Mouse (Mus musculus): ENCODE results near the gene Prune2. TPM values are rescaled to one million over a fixed set of nuclear protein-coding genes. Genes with fewer than 3 reads are reported as not detected.

Prune2 gene
- polyA plus RNA-seq, 1 experiment from 2014 or later, result 0.50 TPM

GRCm38 (mm10) chr19:16997915-16998314 is 42.0 kb downstream of the Prune2 start:
- 48% methylated on average over 7 of the region's 7 CpGs for WGBS (ENCODE audit: insufficient replicate concordance)
- no peak for ATAC-seq (ENCODE audit: insufficient read depth)

DNA sequence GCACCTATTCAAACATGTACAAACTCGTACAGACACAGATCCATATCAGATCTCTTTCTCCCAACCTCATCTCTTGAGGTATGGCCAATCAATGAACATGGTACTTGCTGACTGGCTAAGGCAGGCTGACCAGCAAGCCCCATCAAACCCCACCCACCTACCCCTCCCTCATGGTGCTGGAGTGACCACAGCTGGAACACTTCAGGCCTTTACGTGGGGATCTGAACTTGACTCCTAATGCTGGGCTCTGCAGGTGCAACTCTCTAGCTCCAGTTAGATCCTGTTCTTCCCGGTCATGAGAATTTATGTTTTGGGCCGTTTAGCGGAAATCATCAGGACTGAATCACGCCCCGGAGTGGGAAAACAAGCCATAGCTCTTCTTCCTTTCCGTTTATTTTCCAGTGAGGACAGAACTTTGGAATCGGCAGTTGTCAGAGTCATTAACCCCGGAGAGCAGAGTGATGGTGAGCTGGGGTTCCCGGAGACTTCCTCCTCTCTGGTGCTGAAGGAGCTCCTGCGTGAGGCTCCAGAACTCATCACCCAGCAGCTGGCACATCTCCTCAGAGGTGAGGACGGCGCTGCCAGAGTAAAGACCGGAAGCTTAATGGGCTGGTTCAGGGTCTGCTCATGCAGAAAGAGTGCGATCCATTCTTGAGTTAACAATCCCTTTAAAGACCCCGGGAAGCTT is 50.4 kb downstream of the Prune2 start:
- ATAC-seq (ENCODE audit: insufficient read depth), result no peak
- 73% methylated on average over 17 of the region's 17 CpGs for WGBS (ENCODE audit: insufficient replicate concordance)
- H3K4me1 ChIP-seq (replicated peaks), result peaks cover 4% of the 10 kb centered on the region
- H3K9ac ChIP-seq, result no peak overlapping the region
- H3K27ac ChIP-seq (replicated peaks), result no peak overlapping the region
- H3K9me3 ChIP-seq (replicated peaks), result no peaks in the 10 kb centered on the region
- no peaks in the 10 kb centered on the region for H3K36me3 ChIP-seq (replicated peaks)
- no peaks in the 10 kb centered on the region for H3K27me3 ChIP-seq
- H3K4me2 ChIP-seq, result no peak overlapping the region
- no peak overlapping the region for H3K4me3 ChIP-seq (replicated peaks)

More at GRCm38 (mm10) chr19:16997915-16998314, 42.0 kb downstream of the Prune2 start:
- Histone ChIP-seq H3K9me3 (replicated peaks) (no peaks in the 10 kb centered on the region), H3K4me1 (replicated peaks) (peaks cover 9% of the 10 kb centered on the region), H3K27me3 (no peaks in the 10 kb centered on the region), H3K36me3 (replicated peaks) (no peaks in the 10 kb centered on the region), H3K27ac (replicated peaks) (no peak overlapping the region), H3K4me2 (no peak overlapping the region), H3K9ac (no peak overlapping the region), H3K4me3 (replicated peaks) (no peak overlapping the region)

DNA sequence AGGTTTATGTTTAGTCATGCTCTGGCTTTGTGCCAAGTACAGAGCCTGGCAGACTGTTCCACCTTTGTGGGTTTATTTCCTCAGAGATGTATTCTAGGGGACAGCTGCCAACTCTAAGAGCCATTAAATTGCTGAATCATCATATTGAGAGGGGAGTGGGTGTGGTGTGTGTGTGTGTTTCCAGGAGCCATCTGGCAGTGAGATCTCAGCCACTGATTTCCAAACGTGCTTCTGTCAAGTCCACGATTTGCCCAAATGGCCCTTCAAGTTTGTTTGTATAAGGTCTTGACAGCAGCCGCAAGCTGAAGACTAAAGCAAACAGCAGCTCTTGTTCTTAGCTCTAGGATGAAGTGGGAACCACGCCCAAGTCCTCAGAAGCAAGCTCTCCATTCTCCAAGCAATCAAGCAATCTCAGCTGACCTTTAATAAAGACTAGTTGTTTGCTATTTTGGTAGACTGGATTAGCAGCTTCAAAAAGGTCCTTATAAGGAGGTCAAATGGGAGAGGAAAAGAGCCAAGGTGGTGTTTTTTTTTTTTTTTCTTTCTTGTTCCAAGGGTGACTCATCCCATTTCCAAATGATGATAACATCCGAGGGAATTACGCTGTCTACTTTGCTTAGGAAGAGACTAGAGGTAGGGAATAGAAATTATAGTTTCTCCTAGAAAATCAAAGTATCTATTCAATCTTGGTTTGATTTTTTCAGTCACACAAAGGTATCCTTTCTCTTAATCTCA is 55.5 kb downstream of the Prune2 start:
- Histone ChIP-seq H3K9ac (no peak overlapping the region), H3K4me2 (no peak overlapping the region), H3K4me3 (replicated peaks) (no peak overlapping the region), H3K27me3 (no peaks in the 10 kb centered on the region), H3K27ac (replicated peaks) (no peak overlapping the region), H3K9me3 (replicated peaks) (no peaks in the 10 kb centered on the region), H3K36me3 (replicated peaks) (no peaks in the 10 kb centered on the region), H3K4me1 (replicated peaks) (peaks cover 32% of the 10 kb centered on the region)
- WGBS (ENCODE audit: insufficient replicate concordance), result 31% methylated on average over 6 of the region's 6 CpGs
- no peak for ATAC-seq (ENCODE audit: insufficient read depth)

DNA sequence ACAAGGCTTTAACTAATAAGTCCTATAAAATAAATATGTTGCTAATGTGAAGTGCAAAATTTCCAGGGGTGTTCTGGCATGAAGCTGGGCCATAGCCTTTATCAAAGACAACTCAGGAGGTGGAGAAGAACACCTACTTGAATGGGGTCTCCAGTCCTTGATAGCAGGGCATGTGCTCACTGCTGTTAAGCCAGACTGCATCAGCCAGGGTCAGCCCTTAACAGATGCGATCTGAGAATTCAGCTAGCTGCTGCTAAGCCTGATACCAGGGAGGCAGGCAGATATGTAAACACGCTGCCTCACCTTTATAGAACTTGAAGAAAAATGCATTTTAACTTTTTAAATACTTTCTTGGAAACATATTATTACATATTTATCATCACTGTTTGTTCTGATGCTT is 57.2 kb downstream of the Prune2 start:
- Histone ChIP-seq H3K36me3 (replicated peaks) (no peaks in the 10 kb centered on the region), H3K27ac (replicated peaks) (no peak overlapping the region), H3K9me3 (replicated peaks) (no peaks in the 10 kb centered on the region), H3K27me3 (no peaks in the 10 kb centered on the region), H3K4me2 (no peak overlapping the region), H3K4me3 (replicated peaks) (no peak overlapping the region), H3K4me1 (replicated peaks) (peaks cover 32% of the 10 kb centered on the region), H3K9ac (no peak overlapping the region)
- 14% methylated on average over 2 of the region's 2 CpGs for WGBS (ENCODE audit: insufficient replicate concordance)
- ATAC-seq (ENCODE audit: insufficient read depth), result peak; percentile 54; the same call in 1 of the 2 replicates

- H3K36me3 ChIP-seq (replicated peaks), result no peaks in the 10 kb centered on the region
- no peaks in the 10 kb centered on the region for H3K9me3 ChIP-seq (replicated peaks)
- no peak overlapping the region for H3K4me3 ChIP-seq (replicated peaks)
- no peak overlapping the region for H3K9ac ChIP-seq
- no peaks in the 10 kb centered on the region for H3K27me3 ChIP-seq
- H3K4me2 ChIP-seq, result no peak overlapping the region
- WGBS (ENCODE audit: insufficient replicate concordance), result 12% methylated on average over 10 of the region's 10 CpGs
- ATAC-seq (ENCODE audit: insufficient read depth), result peak; percentile 77
- peak overlapping the region; percentile 59; the same call in 1 of the 2 replicates for H3K27ac ChIP-seq (replicated peaks)
- peaks cover 32% of the 10 kb centered on the region for H3K4me1 ChIP-seq (replicated peaks)
Observed at GRCm38 (mm10) chr19:17014337-17015124, 58.6 kb downstream of the Prune2 start.

DNA sequence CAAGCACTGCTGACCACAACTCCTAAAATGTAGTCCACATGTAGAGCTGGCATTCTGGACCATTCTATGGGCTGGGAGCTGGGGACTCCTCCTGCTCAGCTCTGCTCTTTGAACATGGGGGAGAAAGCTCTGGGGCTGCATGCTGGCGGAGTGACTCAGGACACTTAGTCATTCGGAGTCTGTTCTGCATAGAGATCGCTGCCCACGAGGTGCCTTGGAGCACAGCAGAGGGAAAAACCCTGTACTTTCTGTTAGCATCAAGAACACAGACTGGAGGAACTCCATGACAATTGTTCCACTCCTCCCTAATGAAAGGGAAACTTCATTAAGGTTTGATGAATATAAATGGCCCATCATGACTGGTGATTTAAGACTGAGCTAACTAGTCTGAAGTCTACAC is 68.8 kb downstream of the Prune2 start:
- H3K4me1 ChIP-seq (replicated peaks), result no peaks in the 10 kb centered on the region
- H3K4me2 ChIP-seq, result no peak overlapping the region
- no peaks in the 10 kb centered on the region for H3K9me3 ChIP-seq (replicated peaks)
- H3K27me3 ChIP-seq, result no peaks in the 10 kb centered on the region
- H3K9ac ChIP-seq, result no peak overlapping the region
- no peaks in the 10 kb centered on the region for H3K36me3 ChIP-seq (replicated peaks)
- no peak overlapping the region for H3K27ac ChIP-seq (replicated peaks)
- no peak overlapping the region for H3K4me3 ChIP-seq (replicated peaks)
- WGBS (ENCODE audit: insufficient replicate concordance), result 48% methylated on average over 4 of the region's 4 CpGs
- ATAC-seq (ENCODE audit: insufficient read depth), result no peak

DNA sequence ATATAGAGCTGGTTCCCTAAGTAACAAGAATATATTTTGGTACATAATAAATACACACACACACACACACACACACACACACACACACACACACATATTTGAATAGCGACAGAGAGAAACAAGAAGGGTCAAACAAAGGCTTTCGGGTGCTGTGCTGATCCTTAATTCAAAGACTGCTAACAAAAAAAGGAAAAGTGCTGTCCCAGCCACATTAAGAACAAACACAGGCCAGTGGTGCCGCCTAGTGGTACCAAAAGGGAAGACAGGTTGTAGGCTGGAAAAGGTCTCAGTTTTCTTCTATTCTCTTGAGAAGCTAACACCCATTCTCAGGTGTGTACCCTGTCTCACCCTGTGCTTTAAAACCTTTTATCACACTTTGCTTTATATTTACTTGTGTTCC is 74.4 kb downstream of the Prune2 start:
- WGBS (ENCODE audit: insufficient replicate concordance), result 1% methylated on average over 3 of the region's 3 CpGs
- no peak for ATAC-seq (ENCODE audit: insufficient read depth)

GRCm38 (mm10) chr19:17032314-17032713 is 76.4 kb downstream of the Prune2 start:
- Histone ChIP-seq H3K27ac (replicated peaks) (no peak overlapping the region), H3K4me3 (replicated peaks) (no peak overlapping the region), H3K9ac (no peak overlapping the region), H3K27me3 (no peaks in the 10 kb centered on the region), H3K4me1 (replicated peaks) (no peaks in the 10 kb centered on the region), H3K9me3 (replicated peaks) (no peaks in the 10 kb centered on the region), H3K36me3 (replicated peaks) (no peaks in the 10 kb centered on the region), H3K4me2 (no peak overlapping the region)
- 13% methylated on average over 3 of the region's 3 CpGs for WGBS (ENCODE audit: insufficient replicate concordance)
- no peak for ATAC-seq (ENCODE audit: insufficient read depth)

More for the DNA sequence above, 74.4 kb downstream of the Prune2 start:
- H3K4me2 ChIP-seq, result no peak overlapping the region
- no peaks in the 10 kb centered on the region for H3K27me3 ChIP-seq
- no peak overlapping the region for H3K27ac ChIP-seq (replicated peaks)
- H3K36me3 ChIP-seq (replicated peaks), result no peaks in the 10 kb centered on the region
- H3K4me3 ChIP-seq (replicated peaks), result no peak overlapping the region
- H3K4me1 ChIP-seq (replicated peaks), result no peaks in the 10 kb centered on the region
- H3K9ac ChIP-seq, result no peak overlapping the region
- H3K9me3 ChIP-seq (replicated peaks), result no peaks in the 10 kb centered on the region

- Histone ChIP-seq H3K27me3 (no peaks in the 10 kb centered on the region), H3K9me3 (replicated peaks) (no peaks in the 10 kb centered on the region), H3K27ac (replicated peaks) (no peak overlapping the region), H3K36me3 (replicated peaks) (no peaks in the 10 kb centered on the region), H3K4me3 (replicated peaks) (no peak overlapping the region), H3K4me2 (no peak overlapping the region), H3K4me1 (replicated peaks) (no peaks in the 10 kb centered on the region), H3K9ac (no peak overlapping the region)
- no peak for ATAC-seq (ENCODE audit: insufficient read depth)
- WGBS (ENCODE audit: insufficient replicate concordance), result 59% methylated on average over 4 of the region's 4 CpGs
Observed at GRCm38 (mm10) chr19:17046961-17047360, 91.0 kb downstream of the Prune2 start.

- H3K9me3 ChIP-seq (replicated peaks), result no peaks in the 10 kb centered on the region
- no peak overlapping the region for H3K27ac ChIP-seq (replicated peaks)
- no peaks in the 10 kb centered on the region for H3K4me1 ChIP-seq (replicated peaks)
- no peak overlapping the region for H3K9ac ChIP-seq
- no peak overlapping the region for H3K4me3 ChIP-seq (replicated peaks)
- H3K27me3 ChIP-seq, result no peaks in the 10 kb centered on the region
- 41% methylated on average over 3 of the region's 3 CpGs for WGBS (ENCODE audit: insufficient replicate concordance)
- ATAC-seq (ENCODE audit: insufficient read depth), result no peak
- no peak overlapping the region for H3K4me2 ChIP-seq
- H3K36me3 ChIP-seq (replicated peaks), result no peaks in the 10 kb centered on the region
Observed at GRCm38 (mm10) chr19:17055892-17056291, 100.0 kb downstream of the Prune2 start.

DNA sequence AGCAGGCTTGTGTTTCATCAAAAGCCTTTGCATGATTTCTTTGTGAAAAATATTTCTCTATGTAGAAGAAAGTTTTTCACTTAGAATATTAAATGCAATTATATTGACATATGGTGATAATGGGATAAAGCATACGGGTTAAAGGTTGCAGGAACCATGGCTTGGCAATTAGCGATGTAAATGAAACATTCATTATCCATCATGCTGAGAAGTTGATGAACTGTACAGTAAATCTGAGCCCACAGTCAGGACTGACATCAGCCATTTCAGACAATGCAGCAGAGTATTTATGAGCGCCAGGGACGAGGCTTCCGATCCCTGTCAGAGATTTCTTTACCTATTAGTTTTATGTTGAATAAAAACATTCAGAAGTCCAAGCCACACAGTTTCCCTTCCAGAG is 104.2 kb downstream of the Prune2 start:
- H3K27ac ChIP-seq (replicated peaks), result no peak overlapping the region
- ATAC-seq (ENCODE audit: insufficient read depth), result no peak
- H3K9ac ChIP-seq, result no peak overlapping the region
- H3K4me3 ChIP-seq (replicated peaks), result no peak overlapping the region
- no peaks in the 10 kb centered on the region for H3K4me1 ChIP-seq (replicated peaks)
- no peaks in the 10 kb centered on the region for H3K36me3 ChIP-seq (replicated peaks)
- 69% methylated on average over 5 of the region's 5 CpGs for WGBS (ENCODE audit: insufficient replicate concordance)
- no peaks in the 10 kb centered on the region for H3K9me3 ChIP-seq (replicated peaks)
- no peaks in the 10 kb centered on the region for H3K27me3 ChIP-seq
- no peak overlapping the region for H3K4me2 ChIP-seq
